Mouse (Mus musculus) bone marrow, adult 2 months (tissue): ENCODE measurements around the gene Slc6a16. TPM values are rescaled to one million over a fixed set of nuclear protein-coding genes. Genes with fewer than 3 reads are reported as not detected.
A peak's percentile ranks its signal among the peaks of the same experiment; 100 is the strongest.

Experiments
- H3K27ac ChIP-seq: fragments of 200-500 bp; 2 replicates; pipeline ENCODE4 v1.5.1; 2012; ENCODE audit warnings: low read depth, mild to moderate bottlenecking, control low read depth, inconsistent platforms, low read length; ENCODE audit not compliant: control insufficient read depth, poor library complexity, insufficient read depth
- H3K4me1 ChIP-seq: fragments of 200-500 bp; 2 replicates; pipeline ENCODE4 v1.6.1; 2011; ENCODE audit warnings: low read length; ENCODE audit not compliant: control insufficient read depth, insufficient read depth
- H3K4me3 ChIP-seq: fragments of 200-500 bp; replicated peaks from 2 replicates; pipeline ENCODE3; 2011; ENCODE audit warnings: mild to moderate bottlenecking, low read depth, low read length, control low read depth; ENCODE audit not compliant: control insufficient read depth
- CTCF ChIP-seq: fragments of 200-500 bp; IDR thresholded peaks from 2 replicates; pipeline ENCODE4 v1.5.1; 2011; ENCODE audit warnings: low read length, control low read depth; ENCODE audit not compliant: control insufficient read depth, insufficient read depth
- POLR2A ChIP-seq: fragments of 200-500 bp; IDR thresholded peaks from 2 replicates; pipeline ENCODE4 v1.6.1; 2011; ENCODE audit warnings: low read depth, mild to moderate bottlenecking, control low read depth, low read length, borderline replicate concordance; ENCODE audit not compliant: control insufficient read depth
- WGBS: fragments of 180-500 bp; shearing (Covaris S2); methylation state at CpG from one replicate; pipeline ENCODE4 v1.1.7; 2018; 5-methylcytosine and 5-hydroxymethylcytosine counted together
- polyA plus RNA-seq: library from polyadenylated mRNA; stranded (reverse); fragments of >200 nt; gene quantifications from 2 replicates; pipeline ENCODE4 v1.2.4, GENCODE M21; 2011; ENCODE audit warnings: low replicate concordance; ENCODE audit not compliant: missing spikeins, insufficient read depth, insufficient read length

The Slc6a16 gene
- polyA plus RNA-seq, 1 experiment = not detected

GRCm38 (mm10) chr7:45211851-45212251 lies 29.0 kb upstream of the Slc6a16 start, which contains the start of gene Dkkl1:
Gene Dkkl1, minus strand, starts transcription at chr7:45212147.
- Histone ChIP-seq H3K27ac (no peak within 1 kb of the TSS), H3K4me3 (peak within 1 kb of the TSS; percentile 18), H3K4me1 (peaks cover 5% of the 10 kb centered on the region)
- TF ChIP-seq CTCF (no peak), POLR2A (no peak)
- 3% methylated on average over 17 of the region's 17 CpGs for WGBS

GRCm38 (mm10) chr7:45212356-45212755 lies 28.5 kb upstream of the Slc6a16 start:
- 81% methylated on average over 7 of the region's 7 CpGs for WGBS
- TF ChIP-seq POLR2A = no peak
- no peak for TF ChIP-seq CTCF
- peaks cover 5% of the 10 kb centered on the region for H3K4me1 ChIP-seq
- no peak overlapping the region for H3K27ac ChIP-seq
- H3K4me3 ChIP-seq = no peak overlapping the region

GRCm38 (mm10) chr7:45213708-45214107 lies 27.2 kb upstream of the Slc6a16 start:
- H3K27ac ChIP-seq = no peak overlapping the region
- H3K4me3 ChIP-seq = no peak overlapping the region
- no peak for TF ChIP-seq CTCF
- no peak for TF ChIP-seq POLR2A
- WGBS = 92% methylated on average over 5 of the region's 5 CpGs
- peaks cover 5% of the 10 kb centered on the region for H3K4me1 ChIP-seq

- Histone ChIP-seq H3K4me3 (no peak within 1 kb of the TSS), H3K27ac (no peak within 1 kb of the TSS), H3K4me1 (peaks cover 6% of the 10 kb centered on the region)
- 5% methylated on average over 54 of the region's 55 CpGs for WGBS
- TF ChIP-seq CTCF = no peak
- TF ChIP-seq POLR2A = no peak
Measured at GRCm38 (mm10) chr7:45215673-45216441, 25.0 kb upstream of the Slc6a16 start, which contains the start of gene Tead2. Gene Tead2, plus strand, starts transcription at chr7:45215753.

GRCm38 (mm10) chr7:45216442-45217183 lies 24.3 kb upstream of the Slc6a16 start:
- peaks cover 5% of the 10 kb centered on the region; the same call in 1 of the 2 replicates for H3K4me1 ChIP-seq
- no peak for TF ChIP-seq CTCF
- TF ChIP-seq POLR2A = no peak
- no peak overlapping the region for H3K27ac ChIP-seq
- no peak overlapping the region for H3K4me3 ChIP-seq
- 6% methylated on average over 13 of the region's 13 CpGs for WGBS

GRCm38 (mm10) chr7:45221680-45222079 lies 19.2 kb upstream of the Slc6a16 start:
- no peak for TF ChIP-seq CTCF
- TF ChIP-seq POLR2A = no peak
- Histone ChIP-seq H3K4me1 (0 out of 2 replicates have a peak, but pooled peaks cover 1% of the 10 kb centered on the region), H3K4me3 (no peak overlapping the region), H3K27ac (no peak overlapping the region)
- 34% methylated on average over 2 of the region's 2 CpGs for WGBS

GRCm38 (mm10) chr7:45224826-45225225 lies 16.1 kb upstream of the Slc6a16 start:
- Histone ChIP-seq H3K4me3 (no peak overlapping the region), H3K4me1 (no peaks in the 10 kb centered on the region), H3K27ac (no peak overlapping the region)
- 89% methylated on average over 7 of the region's 7 CpGs for WGBS
- TF ChIP-seq POLR2A = no peak
- TF ChIP-seq CTCF = no peak

GRCm38 (mm10) chr7:45226421-45226820 lies 14.5 kb upstream of the Slc6a16 start:
- H3K4me3 ChIP-seq = no peak overlapping the region
- 90% methylated on average over 5 of the region's 5 CpGs for WGBS
- no peak overlapping the region for H3K27ac ChIP-seq
- no peaks in the 10 kb centered on the region; the same call in 1 of the 2 replicates for H3K4me1 ChIP-seq
- TF ChIP-seq POLR2A = no peak
- no peak for TF ChIP-seq CTCF
